Mouse (Mus musculus) v-Abl transformed pro-B cells (cell line): ENCODE results near the gene Slc29a2.

Experiments
- in situ Hi-C, 2 experiments: fragments of 400-800 bp; cut with MboI; formaldehyde crosslinking; loops; one replicate each; pipeline ENCODE4 v1.15.1; 2025; ENCODE audit not compliant: unreplicated experiment in 2 of 2

Gene Slc29a2

DNA sequence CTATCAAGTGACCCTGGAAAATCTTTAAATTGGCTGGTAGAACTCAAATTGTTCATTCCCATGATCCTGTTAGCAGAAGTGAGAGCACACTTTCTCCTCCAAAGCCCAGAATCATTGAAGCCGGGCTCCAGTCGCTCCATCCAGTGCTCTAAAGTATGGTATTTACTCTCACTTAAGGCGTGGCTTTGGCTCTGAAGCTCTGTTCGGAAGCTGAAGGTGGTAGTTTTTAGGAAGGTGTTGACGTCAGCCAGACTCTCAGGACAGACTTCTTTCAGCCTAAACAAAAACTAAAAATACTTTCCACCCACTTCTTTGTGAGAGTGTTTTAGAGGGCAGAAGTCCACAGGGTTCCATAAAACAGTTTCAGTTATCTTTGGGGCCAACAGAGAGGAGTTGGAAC lies 49.9 kb downstream of the Slc29a2 start:
- in situ Hi-C loops: loop anchor here in 1 of 2 experiments (10.0 kb wide), 1 partner anchor 59 kb away; no protein-coding TSS in a partner anchor

DNA sequence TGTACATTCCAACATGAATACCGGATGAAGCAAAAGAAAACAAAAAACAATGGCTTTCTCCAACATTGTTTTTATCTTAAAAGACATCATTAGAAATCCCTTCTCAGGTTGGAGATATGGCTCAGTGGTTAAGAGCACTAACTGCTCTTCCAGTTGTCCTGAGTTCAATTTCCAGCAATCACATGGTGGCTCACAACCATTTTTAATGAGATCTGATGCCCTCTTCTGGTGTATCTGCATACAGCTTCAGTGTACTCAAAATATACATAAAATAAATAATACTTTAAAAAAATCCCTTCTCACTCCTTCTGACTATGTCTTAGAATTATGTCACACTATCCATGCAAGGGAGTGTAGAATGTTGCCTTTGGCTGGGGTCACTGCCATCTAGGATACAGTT lies 55.6 kb downstream of the Slc29a2 start:
- in situ Hi-C loops: loop anchor here in 1 of 2 experiments (10.0 kb wide), 1 partner anchor 64 kb away; no protein-coding TSS in a partner anchor
